Mouse (Mus musculus) ES-E14 (cell line): ENCODE measurements around the gene Trpm1. TPM values are rescaled to one million over a fixed set of nuclear protein-coding genes. Genes with fewer than 3 reads are reported as not detected.

Source experiments
- DNase-seq: peaks from one replicate; pipeline ENCODE4 v3.0.0-alpha.2; 2013; ENCODE audit warnings: low read depth, low spot score
- H3K27ac ChIP-seq: 2 replicates; pipeline ENCODE4 v1.5.1; 2012; ENCODE audit warnings: low read depth, mild to moderate bottlenecking, low read length, moderate library complexity, mixed read lengths; ENCODE audit not compliant: poor library complexity, insufficient read depth, severe bottlenecking
- H3K36me3 ChIP-seq: 2 replicates; pipeline ENCODE4 v1.6.1; 2012; ENCODE audit warnings: mild to moderate bottlenecking, low read length, moderate library complexity, mixed read lengths; ENCODE audit not compliant: control insufficient read depth, poor library complexity, insufficient read depth, severe bottlenecking
- H3K4me1 ChIP-seq, 2 experiments: fragments of 150-350 bp in 1 of 2; sonication (generic) in 1 of 2; 2 replicates each; pipeline ENCODE4 v1.6.1; 2012; ENCODE audit warnings: low read length in 2 of 2, mild to moderate bottlenecking in 1 of 2, mixed read lengths in 1 of 2; ENCODE audit not compliant: control insufficient read depth in 2 of 2, insufficient read depth in 2 of 2, poor library complexity in 1 of 2
- H3K4me3 ChIP-seq, 2 experiments: fragments of 150-350 bp in 1 of 2; sonication (generic) in 1 of 2; 2 replicates each; pipeline ENCODE4 v1.5.1; 2012; ENCODE audit warnings: low read length in 2 of 2, low read depth in 1 of 2, mild to moderate bottlenecking in 1 of 2, mixed read lengths in 1 of 2; ENCODE audit not compliant: insufficient read depth in 1 of 2, poor library complexity in 1 of 2, severe bottlenecking in 1 of 2
- H3K9ac ChIP-seq: 2 replicates; pipeline ENCODE4 v1.6.1; 2012; ENCODE audit warnings: low read depth, mild to moderate bottlenecking, low read length, mixed read lengths; ENCODE audit not compliant: poor library complexity, insufficient read depth, severe bottlenecking
- H3K9me3 ChIP-seq: fragments of 150-350 bp; sonication (generic); 2 replicates; pipeline ENCODE4 v1.6.1; 2012; ENCODE audit warnings: low read depth, mild to moderate bottlenecking, low read length; ENCODE audit not compliant: control insufficient read depth, insufficient read depth
- CHD2 ChIP-seq: IDR thresholded peaks from 2 replicates; pipeline ENCODE4 v1.6.1; 2014; ENCODE audit warnings: mild to moderate bottlenecking, low read depth, low read length, inconsistent platforms
- HCFC1 ChIP-seq: IDR thresholded peaks from 2 replicates; pipeline ENCODE4 v1.6.1; 2012; ENCODE audit warnings: low read length, inconsistent platforms, borderline replicate concordance; ENCODE audit not compliant: insufficient read depth
- MAFK ChIP-seq: IDR thresholded peaks from 2 replicates; pipeline ENCODE4 v1.6.1; 2014; ENCODE audit warnings: mild to moderate bottlenecking, low read depth, low read length, inconsistent platforms; ENCODE audit not compliant: insufficient read depth
- ZC3H11A ChIP-seq: IDR thresholded peaks from 2 replicates; pipeline ENCODE4 v1.6.1; 2012; ENCODE audit warnings: low read depth, mild to moderate bottlenecking, inconsistent platforms, low read length, borderline replicate concordance
- ZNF384 ChIP-seq: IDR thresholded peaks from 2 replicates; pipeline ENCODE4 v1.6.1; 2012; ENCODE audit warnings: low read depth, low read length, inconsistent platforms
- in situ Hi-C, 2 experiments: fragments of 600-800 bp; cut with MboI; formaldehyde crosslinking; loops; one replicate each; pipeline ENCODE4 v1.15.1; 2025; ENCODE audit warnings: low sequenced_read_pairs in 2 of 2, inconsistent platforms in 1 of 2; ENCODE audit not compliant: unreplicated experiment in 2 of 2
- total RNA-seq: library from RNA; depleted of rRNA; stranded (reverse); fragments of 300-350 nt; gene quantifications from 2 replicates; pipeline ENCODE4 v1.2.3, GENCODE M21; 2012

The Trpm1 gene
- total RNA-seq, 1 experiment, result 0.94 TPM

DNA sequence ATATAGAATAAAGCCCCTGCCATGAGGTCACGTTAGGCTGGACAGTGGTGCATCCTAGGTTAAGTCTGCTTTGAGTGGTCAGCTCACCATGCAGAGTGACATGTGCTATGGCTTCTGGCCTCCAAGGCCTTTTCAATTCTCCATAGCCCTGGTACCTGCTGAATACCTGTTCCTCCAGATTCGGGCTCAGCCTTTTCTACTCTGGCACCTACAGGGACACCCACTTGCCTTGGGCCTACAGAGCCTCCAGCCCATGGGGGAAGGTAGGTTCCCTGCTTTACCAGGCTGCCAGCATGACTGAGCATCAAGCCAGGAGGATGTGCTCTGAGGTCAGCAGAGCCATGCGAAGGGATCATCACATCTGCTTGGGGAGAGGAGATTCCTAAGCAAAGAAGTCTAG, 9.5 kb downstream of the Trpm1 start:
- Histone ChIP-seq H3K27ac (no peak overlapping the region), H3K9ac (no peak overlapping the region), H3K4me1 (peaks cover 0 to 16% of the 10 kb centered on the region in 2 experiments; a peak in 2 of 4 replicates), H3K9me3 (no peaks in the 10 kb centered on the region), H3K4me3 (no peak overlapping the region), H3K36me3 (no peaks in the 10 kb centered on the region; the same call in 1 of the 2 replicates)
- TF ChIP-seq MAFK (no peak), ZNF384 (no peak), HCFC1 (no peak), ZC3H11A (no peak), CHD2 (no peak)
- in situ Hi-C loops, result no loop called here
- no peak for DNase-seq

DNA sequence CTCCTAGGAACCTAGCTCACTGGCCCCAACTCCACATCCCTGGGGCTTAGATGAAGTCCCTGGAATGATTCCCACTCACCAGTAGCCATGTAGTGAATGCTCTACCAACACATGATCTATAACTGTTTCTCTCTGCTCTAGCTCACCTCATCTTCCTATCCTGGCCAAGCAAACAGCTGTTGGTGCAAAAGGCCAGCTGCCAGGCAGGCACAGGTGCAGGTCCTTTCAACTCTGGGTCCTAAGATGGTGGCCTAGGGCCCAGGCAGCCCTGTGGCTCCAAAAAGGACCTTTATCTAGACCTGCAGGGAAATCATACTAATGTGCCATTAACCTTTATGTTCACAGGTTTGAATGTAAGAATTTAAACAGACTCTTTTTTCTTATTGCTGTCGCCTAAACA, 10.3 kb downstream of the Trpm1 start:
- no peak for TF ChIP-seq HCFC1
- TF ChIP-seq CHD2, result no peak
- no peak for TF ChIP-seq ZNF384
- no peak for TF ChIP-seq ZC3H11A
- no peak for TF ChIP-seq MAFK
- peaks cover 0 to 13% of the 10 kb centered on the region in 2 experiments; a peak in 2 of 4 replicates for H3K4me1 ChIP-seq
- H3K27ac ChIP-seq, result no peak overlapping the region
- H3K9ac ChIP-seq, result no peak overlapping the region
- H3K36me3 ChIP-seq, result no peaks in the 10 kb centered on the region; the same call in 1 of the 2 replicates
- H3K9me3 ChIP-seq, result no peaks in the 10 kb centered on the region
- no peak overlapping the region for H3K4me3 ChIP-seq
- in situ Hi-C loops, result no loop called here
- DNase-seq, result no peak

DNA sequence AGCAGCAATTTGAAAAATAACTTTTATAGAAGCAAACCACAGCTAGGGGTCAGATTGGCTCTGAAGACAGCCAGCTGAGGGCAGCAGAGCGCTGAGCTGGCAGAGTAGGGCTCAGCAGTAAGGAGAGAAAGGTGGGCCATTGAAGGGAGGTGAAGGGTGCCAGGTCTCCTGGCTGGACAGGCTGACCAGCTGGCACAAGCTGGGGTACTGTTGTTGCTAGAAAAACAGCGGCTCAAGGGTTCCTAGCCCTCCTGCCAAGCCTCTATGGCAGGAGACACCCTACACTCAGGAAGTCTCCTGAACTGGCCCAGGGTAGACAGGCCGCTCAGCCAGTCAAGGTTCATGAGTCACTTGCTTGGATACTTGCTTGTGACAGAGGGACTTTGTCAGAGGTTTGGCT, 11.4 kb downstream of the Trpm1 start:
- Histone ChIP-seq H3K27ac (no peak overlapping the region), H3K4me1 (peaks cover 0 to 4% of the 10 kb centered on the region in 2 experiments; a peak in 1 of 4 replicates), H3K9me3 (no peaks in the 10 kb centered on the region), H3K36me3 (no peaks in the 10 kb centered on the region; the same call in 1 of the 2 replicates), H3K9ac (no peak overlapping the region), H3K4me3 (no peak overlapping the region)
- TF ChIP-seq ZC3H11A (no peak), CHD2 (no peak), ZNF384 (no peak), HCFC1 (no peak), MAFK (no peak)
- in situ Hi-C loops, result no loop called here
- DNase-seq, result no peak

DNA sequence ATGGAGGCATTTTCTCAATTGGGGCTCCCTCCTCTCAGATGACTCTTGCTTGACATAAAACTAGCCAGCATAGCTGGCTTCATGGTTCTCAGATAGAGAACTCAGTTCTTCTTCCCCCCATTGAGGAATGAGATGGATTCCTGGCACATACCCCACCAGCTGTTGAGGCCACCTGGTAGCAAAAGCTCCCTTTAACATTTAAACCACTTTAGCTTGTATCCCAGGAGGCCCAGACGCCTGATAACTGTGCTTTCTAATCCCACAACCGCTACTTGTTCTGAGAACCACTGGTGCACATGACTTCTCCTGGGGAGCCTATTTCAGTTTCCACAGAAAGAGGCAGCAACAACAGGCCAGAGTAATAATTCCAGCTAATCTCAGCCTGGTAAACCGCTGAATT, 12.4 kb downstream of the Trpm1 start:
- H3K9me3 ChIP-seq, result no peaks in the 10 kb centered on the region
- in situ Hi-C loops, result no loop called here
- 0 out of 4 replicates have a peak, but pooled peaks cover 0 to under 1% of the 10 kb centered on the region in 2 experiments for H3K4me1 ChIP-seq
- no peak overlapping the region for H3K4me3 ChIP-seq
- no peak for DNase-seq
- H3K9ac ChIP-seq, result no peak overlapping the region
- H3K27ac ChIP-seq, result no peak overlapping the region
- no peak for TF ChIP-seq CHD2
- H3K36me3 ChIP-seq, result no peaks in the 10 kb centered on the region; the same call in 1 of the 2 replicates

DNA sequence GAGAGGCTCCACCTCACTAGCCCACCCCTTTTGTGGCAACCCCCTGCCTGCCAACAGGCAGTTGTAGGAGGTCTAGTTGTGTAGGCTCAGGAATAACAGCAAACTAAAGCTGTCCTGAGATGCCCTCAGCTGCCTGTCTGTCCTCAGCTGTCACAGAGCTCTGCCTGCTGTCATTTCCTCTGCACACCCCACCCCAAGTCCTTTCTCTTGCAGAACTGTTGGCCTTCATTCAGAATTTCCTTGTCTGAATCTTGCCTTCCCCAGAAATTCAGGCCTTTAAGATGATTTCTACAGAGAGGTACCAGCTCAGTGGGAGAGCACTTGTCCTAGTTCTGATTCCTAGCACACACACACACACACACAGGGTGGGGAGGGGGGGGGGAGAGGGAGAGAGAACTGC, 13.1 kb downstream of the Trpm1 start:
- TF ChIP-seq MAFK (no peak), HCFC1 (no peak), CHD2 (no peak), ZC3H11A (no peak), ZNF384 (no peak)
- no peak overlapping the region for H3K9ac ChIP-seq
- in situ Hi-C loops, result no loop called here
- no peaks in the 10 kb centered on the region for H3K9me3 ChIP-seq
- H3K36me3 ChIP-seq, result no peaks in the 10 kb centered on the region; the same call in 1 of the 2 replicates
- DNase-seq, result no peak
- no peak overlapping the region for H3K27ac ChIP-seq
- no peaks in the 10 kb centered on the region for H3K4me1 ChIP-seq
- no peak overlapping the region for H3K4me3 ChIP-seq
